Mouse (Mus musculus) heart, postnatal 36 days (tissue): ENCODE measurements around the gene Sypl. TPM values are rescaled to one million over a fixed set of nuclear protein-coding genes. Genes with fewer than 3 reads are reported as not detected.
A peak's percentile ranks its signal among the peaks of the same experiment; 100 is the strongest.

Source experiments
- DNase-seq, 2 experiments: peaks; one replicate each; pipeline ENCODE4 v3.0.0; 2021 to 2022
- intact Hi-C: fragments of 180-260 bp; cut with DNase I; formaldehyde crosslinking; loops from one replicate; pipeline ENCODE4 v1.15.1; 2025
- total RNA-seq, 2 experiments: library from RNA; stranded (reverse); gene quantifications; 2 replicates each; pipeline ENCODE4 v1.2.3; 2021

Sypl gene
- total RNA-seq, 2 experiments from 2014 or later, result 87.0 to 90.2 TPM

GRCm38 (mm10) chr12:33027093-33027492 lies 73.4 kb downstream of the Sypl start:
- peak; percentile 77 to 80 for DNase-seq
- intact Hi-C loops, result loop anchor here (1.0 to 10.0 kb wide), 7 partner anchors 35 to 398 kb away; partner anchors contain the start of genes Atxn7l1 and Twistnb

DNA sequence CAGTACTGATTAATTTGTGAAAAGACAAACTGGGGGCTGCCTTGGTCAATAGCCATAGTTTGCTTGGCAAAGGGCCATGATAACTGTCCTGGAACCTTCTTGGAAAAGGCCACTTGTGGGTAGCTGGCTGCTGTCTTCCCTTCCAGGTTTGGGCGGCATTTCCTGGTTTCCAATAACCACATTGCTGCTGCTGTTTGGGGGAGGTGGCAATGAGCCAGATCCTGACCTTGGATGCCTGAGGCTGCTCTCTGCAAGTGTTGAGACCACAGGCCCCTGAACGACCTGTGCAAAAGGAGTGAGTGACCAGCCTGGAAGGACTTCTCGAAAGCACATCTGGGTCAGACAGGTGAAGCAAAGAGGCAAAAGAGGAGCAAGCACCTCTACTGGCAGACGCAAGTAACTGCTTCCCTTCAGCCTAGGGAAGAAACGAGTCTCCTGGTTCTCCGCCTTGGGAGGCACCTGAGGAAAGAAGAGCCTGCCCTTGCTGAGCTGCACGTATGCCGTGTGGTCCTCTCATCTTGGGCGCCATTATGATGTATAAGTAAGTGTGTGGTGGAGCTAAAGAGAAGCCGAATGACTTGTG lies 74.5 kb downstream of the Sypl start:
- DNase-seq, result no peak
- intact Hi-C loops, result loop anchor here (5.0 to 10.0 kb wide), 2 partner anchors 34 to 397 kb away; partner anchors contain the start of gene Twistnb

DNA sequence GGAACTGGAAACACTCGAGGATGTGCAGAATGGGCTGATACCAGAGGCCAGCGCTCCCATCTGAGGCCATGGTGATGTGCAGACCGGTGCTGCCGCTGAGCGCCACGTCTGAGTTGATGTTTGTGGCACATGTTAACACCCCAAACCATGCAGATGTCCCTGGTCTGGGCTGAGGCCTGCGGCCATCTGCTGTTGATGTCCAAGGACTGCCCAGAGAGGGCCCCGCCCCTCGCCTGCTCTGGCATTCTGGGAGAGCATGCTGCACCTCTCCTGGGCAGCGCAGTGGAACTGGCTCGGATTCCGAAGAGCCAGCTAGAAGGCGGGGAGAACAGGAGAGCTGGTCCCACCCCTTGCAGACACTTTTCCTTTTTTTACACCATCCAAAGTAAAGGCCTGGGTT lies 75.0 kb downstream of the Sypl start:
- intact Hi-C loops, result loop anchor here (5.0 to 10.0 kb wide), 2 partner anchors 34 to 396 kb away; partner anchors contain the start of gene Twistnb

More for the DNA sequence above, 75.0 kb downstream of the Sypl start:
- DNase-seq, result no peak

Other genes starting within 250 kb of the Sypl start
- 100 to 1,000 TPM; 130 to 142 TPM for gene Nampt, start 134.3 kb upstream of the Sypl start, total RNA-seq
- under 1 TPM in 1 of 2 experiments, not detected in 1; 0.39 TPM for gene Cdhr3, start 139.0 kb downstream of the Sypl start, total RNA-seq
- 10 to 100 TPM; 18.3 to 20.5 TPM for gene Atxn7l1, start 193.8 kb downstream of the Sypl start, total RNA-seq